Mouse (Mus musculus) lung, embryonic 14.5 days (tissue): ENCODE data around the gene Atp8a2. TPM values are rescaled to one million over a fixed set of nuclear protein-coding genes. Genes with fewer than 3 reads are reported as not detected.

Experiments used
- ATAC-seq: fragments of 200-750 bp; cut with Nextera tagmentation; 2 replicates; pipeline ENCODE4 v1.8.0; 2017; ENCODE audit warnings: mild to moderate bottlenecking, moderate TSS enrichment, moderate library complexity; ENCODE audit not compliant: insufficient read depth
- DNase-seq: peaks from one replicate; pipeline ENCODE4 v3.0.0-alpha.2; 2015
- H3K27ac ChIP-seq: fragments of 300-500 bp; sonication (generic); 2 replicates; pipeline ENCODE4 v1.5.1; 2014; ENCODE audit warnings: low read depth, mild to moderate bottlenecking, moderate library complexity
- H3K27me3 ChIP-seq: fragments of 300-500 bp; sonication (generic); 2 replicates; pipeline ENCODE4 v1.6.1; 2014; ENCODE audit warnings: low read length, control low read depth; ENCODE audit not compliant: insufficient read depth
- H3K36me3 ChIP-seq: fragments of 300-500 bp; sonication (generic); 2 replicates; pipeline ENCODE4 v1.6.1; 2014; ENCODE audit warnings: control low read depth; ENCODE audit not compliant: insufficient read depth
- H3K4me1 ChIP-seq: fragments of 300-500 bp; sonication (generic); 2 replicates; pipeline ENCODE4 v1.6.1; 2014; ENCODE audit warnings: antibody characterized with exemption, control low read depth; ENCODE audit not compliant: insufficient read depth
- H3K4me2 ChIP-seq: fragments of 300-500 bp; sonication (generic); 2 replicates; pipeline ENCODE4 v1.6.1; 2014; ENCODE audit warnings: mild to moderate bottlenecking
- H3K4me3 ChIP-seq: fragments of 300-500 bp; sonication (generic); 2 replicates; pipeline ENCODE4 v1.5.1; 2014; ENCODE audit warnings: low read depth, low read length
- H3K9ac ChIP-seq: fragments of 300-500 bp; sonication (generic); 2 replicates; pipeline ENCODE4 v1.6.1; 2014
- H3K9me3 ChIP-seq: fragments of 300-500 bp; sonication (generic); 2 replicates; pipeline ENCODE4 v1.6.1; 2016; ENCODE audit warnings: low read depth, low read length, control low read depth
- CTCF ChIP-seq: IDR thresholded peaks from 2 replicates; pipeline ENCODE4 v1.5.1; 2016; ENCODE audit warnings: antibody characterized with exemption, low read depth
- WGBS: fragments of 180-500 bp; shearing (Covaris S2); extraction: QIAGEN DNeasy Blood & Tissue Kit; methylation state at CpG from one replicate; pipeline ENCODE4 v1.1.7; 2014; 5-methylcytosine and 5-hydroxymethylcytosine counted together
- polyA plus RNA-seq: library from polyadenylated mRNA; unstranded; fragments of >200 nt; fragmentation: Nextera tagmentation; extraction: Ambion mirVana; gene quantifications from 2 replicates; pipeline ENCODE4 v1.2.1, GENCODE M21; 2014

Gene Atp8a2
- polyA plus RNA-seq, 1 experiment from 2014 or later, result 0.95 TPM

DNA sequence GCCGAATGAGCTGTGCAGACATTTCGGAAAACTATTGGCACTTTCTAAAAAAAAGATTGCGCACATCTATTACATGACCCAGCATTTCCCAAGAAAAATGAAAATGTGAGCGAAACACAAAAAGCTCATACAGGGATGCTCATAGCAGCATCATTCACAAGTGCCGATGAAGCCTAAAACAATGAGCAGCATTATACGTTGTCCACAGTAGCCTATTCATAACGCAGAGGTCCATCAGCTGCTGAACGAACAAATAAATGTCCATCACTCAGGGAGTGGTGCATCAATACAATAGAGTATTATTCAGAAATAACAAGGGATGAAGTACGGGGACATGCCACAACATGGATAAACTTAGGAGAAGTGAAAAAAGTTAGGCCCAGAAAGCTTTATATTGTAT is 416.6 kb downstream of the Atp8a2 start:
- Histone ChIP-seq H3K36me3 (no peaks in the 10 kb centered on the region), H3K27me3 (no peaks in the 10 kb centered on the region), H3K4me2 (no peak overlapping the region), H3K4me3 (no peak overlapping the region), H3K9me3 (no peaks in the 10 kb centered on the region; the same call in 1 of the 2 replicates), H3K9ac (no peak overlapping the region), H3K4me1 (no peaks in the 10 kb centered on the region), H3K27ac (no peak overlapping the region)
- ATAC-seq (no peak), DNase-seq (no peak)
- 77% methylated on average over 9 of the region's 9 CpGs for WGBS
- no peak for TF ChIP-seq CTCF

DNA sequence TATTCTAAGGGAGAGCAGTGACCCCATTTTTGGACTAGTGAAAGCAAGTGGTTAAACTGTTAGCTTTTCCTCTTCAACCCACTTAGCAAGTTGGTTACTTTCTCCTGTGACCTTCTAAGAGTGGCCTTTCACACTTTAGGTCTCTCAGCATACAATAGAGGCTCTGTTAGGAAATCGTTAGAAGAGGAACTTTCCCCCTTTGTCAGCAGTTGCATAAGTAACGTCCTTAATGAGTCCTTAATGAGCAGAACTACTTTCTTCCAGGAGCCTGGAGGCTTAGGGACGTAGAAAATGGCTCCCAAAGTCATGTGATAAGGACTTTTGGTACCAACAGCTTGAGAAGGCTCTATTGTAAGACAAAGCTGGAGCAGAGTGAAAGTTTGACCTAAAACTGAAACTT is 434.8 kb downstream of the Atp8a2 start:
- Histone ChIP-seq H3K4me2 (no peak overlapping the region), H3K9me3 (no peaks in the 10 kb centered on the region), H3K27ac (no peak overlapping the region), H3K4me1 (0 out of 2 replicates have a peak, but pooled peaks cover 4% of the 10 kb centered on the region), H3K27me3 (no peaks in the 10 kb centered on the region), H3K4me3 (no peak overlapping the region), H3K36me3 (no peaks in the 10 kb centered on the region), H3K9ac (no peak overlapping the region)
- WGBS, result 41% methylated on average over 3 of the region's 3 CpGs
- TF ChIP-seq CTCF, result no peak
- no peak for DNase-seq
- ATAC-seq, result no peak

DNA sequence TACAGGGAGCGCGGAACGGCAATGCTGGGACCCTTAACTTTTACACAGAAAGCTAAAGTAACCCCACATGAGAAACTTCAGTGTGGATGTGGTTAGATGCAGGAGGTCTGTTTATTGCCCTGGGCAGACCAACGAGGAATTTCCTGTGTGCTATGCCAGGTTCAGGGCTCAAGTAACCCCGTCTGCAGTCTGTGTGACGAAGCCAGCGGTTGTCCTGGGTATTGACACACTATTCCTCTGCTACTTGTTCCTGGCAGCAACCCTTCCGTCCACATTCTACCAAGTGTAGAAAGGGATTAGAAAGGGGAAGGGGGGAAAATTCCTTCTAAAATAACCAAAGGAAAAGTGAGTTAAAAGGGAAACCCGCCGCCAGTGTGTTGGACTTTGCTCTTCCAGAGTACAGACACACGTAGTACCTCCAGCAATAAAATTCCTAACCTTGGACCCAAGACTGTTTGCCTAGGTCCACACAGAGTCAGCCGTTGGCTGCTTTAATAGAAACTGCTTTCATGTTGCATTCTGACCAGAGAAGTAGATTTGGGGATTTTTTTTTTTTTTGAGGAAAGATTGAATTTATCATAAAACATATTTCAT is 437.0 kb downstream of the Atp8a2 start:
- 66% methylated on average over 12 of the region's 12 CpGs for WGBS
- Histone ChIP-seq H3K4me1 (0 out of 2 replicates have a peak, but pooled peaks cover 4% of the 10 kb centered on the region), H3K9me3 (no peaks in the 10 kb centered on the region), H3K4me3 (no peak overlapping the region), H3K27ac (no peak overlapping the region), H3K9ac (no peak overlapping the region), H3K27me3 (no peaks in the 10 kb centered on the region), H3K36me3 (no peaks in the 10 kb centered on the region), H3K4me2 (no peak overlapping the region)
- no peak for TF ChIP-seq CTCF
- peak; percentile 6 for DNase-seq
- ATAC-seq, result no peak

DNA sequence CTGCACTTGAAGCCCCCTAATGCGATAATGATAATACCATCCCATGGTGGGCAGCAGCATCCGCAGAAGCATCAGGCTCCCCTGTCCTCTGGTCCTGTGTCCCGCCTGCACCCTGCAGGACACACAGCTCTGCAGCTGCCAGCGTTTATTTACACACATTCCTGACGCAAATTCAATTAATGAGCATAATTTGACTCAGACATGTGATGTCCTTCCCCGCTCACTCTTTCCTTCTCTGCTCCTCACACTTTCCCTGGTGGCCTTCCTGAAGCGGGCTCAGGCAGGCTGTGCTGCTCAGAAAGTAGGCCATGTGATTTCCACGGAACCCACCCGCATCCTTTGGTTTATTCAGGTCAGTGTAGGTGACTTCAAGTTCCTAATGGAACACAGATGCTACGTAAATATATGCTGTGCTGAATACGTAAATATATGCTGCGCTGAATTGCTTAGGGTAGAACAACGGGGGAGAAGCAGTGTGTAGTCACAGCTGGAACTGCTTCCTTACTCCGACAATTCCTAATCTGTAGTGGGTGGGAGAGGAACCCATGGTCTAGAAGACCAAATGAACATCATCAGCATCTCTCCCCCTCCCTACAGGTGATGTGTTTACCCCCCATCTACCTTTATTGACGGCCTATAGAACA is 437.7 kb downstream of the Atp8a2 start:
- no peak for ATAC-seq
- Histone ChIP-seq H3K27me3 (no peaks in the 10 kb centered on the region), H3K4me2 (no peak overlapping the region), H3K9ac (no peak overlapping the region), H3K9me3 (no peaks in the 10 kb centered on the region), H3K4me3 (no peak overlapping the region), H3K4me1 (0 out of 2 replicates have a peak, but pooled peaks cover 4% of the 10 kb centered on the region), H3K36me3 (no peaks in the 10 kb centered on the region), H3K27ac (no peak overlapping the region)
- TF ChIP-seq CTCF, result no peak
- no peak for DNase-seq
- 54% methylated on average over 15 of the region's 15 CpGs for WGBS

DNA sequence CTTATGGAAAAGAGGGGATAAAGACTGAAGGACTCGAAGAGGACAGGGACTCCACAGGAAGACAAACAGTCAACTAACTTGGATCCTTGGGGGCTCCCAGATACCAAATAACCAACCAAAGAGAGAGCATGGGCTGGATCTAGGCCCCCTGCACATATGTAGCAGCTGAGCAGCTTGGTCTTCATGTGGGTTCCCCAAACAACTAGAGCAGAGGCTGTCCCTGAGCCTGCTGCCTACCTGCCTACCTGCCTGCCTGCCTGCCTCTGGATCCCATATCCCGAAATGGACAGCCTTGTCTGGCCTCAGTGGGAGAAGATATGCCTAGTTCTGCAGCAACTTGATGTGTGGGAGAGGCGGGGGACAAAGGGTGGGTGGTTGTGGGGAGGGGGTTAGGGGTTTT is 444.6 kb downstream of the Atp8a2 start:
- H3K4me3 ChIP-seq, result no peak overlapping the region
- no peak overlapping the region for H3K4me2 ChIP-seq
- H3K9ac ChIP-seq, result no peak overlapping the region
- no peaks in the 10 kb centered on the region for H3K4me1 ChIP-seq
- 75% methylated on average over 3 of the region's 3 CpGs for WGBS
- no peak for ATAC-seq
- no peaks in the 10 kb centered on the region for H3K36me3 ChIP-seq
- no peak for DNase-seq
- no peaks in the 10 kb centered on the region for H3K9me3 ChIP-seq
- H3K27ac ChIP-seq, result no peak overlapping the region
- no peaks in the 10 kb centered on the region for H3K27me3 ChIP-seq
- TF ChIP-seq CTCF, result no peak

DNA sequence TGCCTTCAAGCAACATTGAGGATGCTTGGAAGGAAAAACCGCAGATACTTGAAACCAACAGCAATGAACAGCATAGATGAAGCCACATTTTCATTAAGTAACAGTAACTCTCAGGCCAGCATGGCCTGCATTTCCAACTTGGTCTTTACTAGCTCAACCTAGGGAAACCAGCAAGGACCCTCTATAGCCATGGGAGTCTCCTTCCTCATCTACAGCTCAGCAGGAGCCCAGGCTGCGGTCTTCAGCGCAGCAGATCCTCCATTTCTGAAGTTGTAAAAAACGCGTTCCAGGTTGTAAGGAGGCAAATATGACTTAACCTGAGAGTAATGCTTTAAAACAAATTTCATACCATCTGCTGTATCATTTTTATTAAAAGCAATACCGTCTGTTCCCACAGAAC is 447.0 kb downstream of the Atp8a2 start:
- Histone ChIP-seq H3K4me1 (no peaks in the 10 kb centered on the region), H3K36me3 (no peaks in the 10 kb centered on the region), H3K9me3 (no peaks in the 10 kb centered on the region), H3K4me3 (no peak overlapping the region), H3K9ac (no peak overlapping the region), H3K4me2 (no peak overlapping the region), H3K27me3 (no peaks in the 10 kb centered on the region), H3K27ac (no peak overlapping the region)
- ATAC-seq, result no peak
- WGBS, result 89% methylated on average over 6 of the region's 6 CpGs
- no peak for TF ChIP-seq CTCF
- no peak for DNase-seq

DNA sequence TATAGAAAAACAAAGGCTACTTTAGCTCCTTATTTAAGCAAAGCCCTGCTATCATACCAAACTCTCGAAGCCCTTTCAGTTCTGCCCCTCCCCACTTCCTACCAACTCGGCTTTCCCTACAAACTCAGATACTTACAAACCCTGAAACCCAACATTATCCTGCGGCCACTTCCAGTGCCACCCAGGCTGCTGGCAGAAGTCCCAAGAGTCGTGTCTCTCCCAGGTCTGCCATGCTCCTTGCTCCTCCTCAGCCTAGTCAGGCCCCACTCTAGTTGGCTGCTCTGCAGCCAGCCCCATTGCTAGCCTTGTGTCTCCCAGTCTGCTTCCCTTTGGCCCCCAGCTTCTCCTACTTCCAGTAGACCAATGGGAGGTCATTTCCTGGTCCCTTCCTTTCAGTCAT is 451.3 kb downstream of the Atp8a2 start:
- TF ChIP-seq CTCF, result no peak
- DNase-seq, result no peak
- WGBS, result 40% methylated on average over 4 of the region's 4 CpGs
- ATAC-seq, result no peak
- Histone ChIP-seq H3K4me1 (no peaks in the 10 kb centered on the region), H3K4me3 (no peak overlapping the region), H3K9me3 (no peaks in the 10 kb centered on the region), H3K9ac (no peak overlapping the region), H3K27ac (no peak overlapping the region), H3K36me3 (no peaks in the 10 kb centered on the region), H3K4me2 (no peak overlapping the region), H3K27me3 (no peaks in the 10 kb centered on the region)
